Mouse (Mus musculus): ENCODE results near the gene Ddx55. TPM values are rescaled to one million over a fixed set of nuclear protein-coding genes. Genes with fewer than 3 reads are reported as not detected.
"Not testable (repeated sequence)": the region's sequence is repeated elsewhere in the genome, so short reads cannot be mapped to it uniquely, and the experiment has no call there.

Gene Ddx55
- total RNA-seq, 2 experiments from 2014 or later: 3.5 to 4.1 TPM

DNA sequence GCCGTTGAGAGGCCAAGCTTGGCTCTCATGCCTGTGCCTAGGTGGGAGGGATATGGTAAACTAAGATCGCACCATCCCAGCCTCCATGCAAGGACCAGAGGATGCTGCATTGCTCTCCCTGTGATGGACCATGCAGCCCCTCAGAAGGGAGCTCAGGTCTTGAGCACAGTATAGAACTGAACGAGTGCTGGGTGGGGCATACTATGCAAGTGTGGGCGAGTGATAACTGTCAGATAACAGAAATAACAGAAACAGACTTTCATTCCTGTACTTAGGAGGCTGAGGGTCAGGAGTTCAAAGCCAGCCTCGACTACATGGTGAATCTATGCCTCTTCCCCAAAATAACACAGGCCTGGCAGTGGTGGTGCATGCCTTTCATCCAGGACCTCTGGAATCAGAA is 17.6 kb upstream of the Ddx55 start:
- DNase-seq: no peak
- intact Hi-C loops (cut with DNase I; ENCODE audit: low total_unique reads): loop anchor here (5.0 kb wide), 1 partner anchor 98 kb away; the partner anchor contains the start of gene Kmt5a

GRCm38 (mm10) chr5:124536776-124537175 is 15.9 kb upstream of the Ddx55 start:
- peak; percentile 47 for DNase-seq
- intact Hi-C loops (cut with DNase I; ENCODE audit: low total_unique reads): loop anchor here (5.0 kb wide), 1 partner anchor 99 kb away; the partner anchor contains the start of gene Kmt5a

DNA sequence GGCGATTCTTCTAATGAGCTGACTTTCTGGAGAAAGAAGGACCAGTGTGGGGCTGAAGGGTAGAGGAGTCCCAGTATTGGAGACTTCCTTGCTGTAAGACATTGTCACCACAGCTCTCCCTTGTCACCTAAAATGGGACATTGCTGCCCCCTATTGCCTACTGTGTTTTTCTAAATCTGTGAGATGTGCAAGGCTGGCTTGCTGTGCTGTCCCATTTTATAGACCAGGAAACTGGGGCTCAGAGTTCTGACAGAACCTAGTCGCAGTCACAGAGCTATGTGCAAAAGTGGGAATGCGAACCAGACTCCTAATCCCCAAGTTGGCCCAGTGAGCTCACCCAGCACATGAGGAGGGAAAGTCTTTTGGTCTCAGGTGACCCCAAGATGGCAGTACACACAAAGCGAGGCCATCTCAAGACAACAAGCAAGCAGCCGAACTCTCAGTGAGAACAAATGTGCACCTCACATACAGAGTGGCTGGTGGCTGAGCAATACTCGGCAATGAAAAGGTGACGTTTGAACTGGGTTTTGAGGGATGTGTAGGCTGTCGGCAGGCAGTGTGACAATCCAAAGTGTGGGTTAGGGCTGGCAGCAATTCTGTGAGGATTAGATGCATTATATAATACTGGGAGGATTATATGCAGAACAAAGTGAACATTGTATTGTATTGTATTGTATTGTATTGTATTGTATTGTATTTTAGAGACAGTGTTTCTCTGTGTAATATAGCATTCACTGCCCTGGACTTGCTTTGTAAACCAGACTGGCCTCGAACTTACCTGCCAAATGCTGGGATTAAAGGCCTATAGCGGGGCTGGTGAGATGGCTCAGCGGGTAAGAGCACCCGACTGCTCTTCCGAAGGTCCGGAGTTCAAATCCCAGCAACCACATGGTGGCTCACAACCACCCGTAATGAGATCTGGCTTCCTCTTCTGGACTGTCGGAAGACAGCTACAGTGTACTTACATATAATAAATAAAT is 13.6 kb upstream of the Ddx55 start:
- intact Hi-C loops (cut with DNase I; ENCODE audit: low total_unique reads): loop anchor here (5.0 kb wide), 1 partner anchor 102 kb away; the partner anchor contains the start of gene Kmt5a
- DNase-seq: no peak

DNA sequence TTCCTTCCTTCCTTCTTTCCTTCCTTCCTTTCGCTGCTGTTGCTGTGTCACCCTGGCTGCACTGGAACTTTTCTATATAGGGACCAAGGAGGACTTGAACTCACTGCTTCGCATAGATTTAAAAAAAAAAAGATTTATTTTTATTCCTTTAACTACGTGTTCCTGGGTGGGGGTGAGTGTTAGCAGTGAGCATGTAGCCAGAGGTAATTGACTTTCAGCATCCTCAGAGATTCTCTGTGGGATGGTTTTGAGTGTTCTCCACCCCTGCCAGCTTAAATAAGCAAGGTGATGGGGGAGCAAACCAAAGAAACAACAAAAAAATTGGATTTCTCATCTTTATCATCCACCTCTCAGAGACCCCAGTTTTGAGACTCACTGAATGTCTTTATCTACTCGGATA is 12.8 kb upstream of the Ddx55 start:
- no peak for DNase-seq
- intact Hi-C loops (cut with DNase I; ENCODE audit: low total_unique reads): loop anchor here (5.0 kb wide), 2 partner anchors 103 to 113 kb away; partner anchors contain the start of genes Kmt5a and Sbno1

DNA sequence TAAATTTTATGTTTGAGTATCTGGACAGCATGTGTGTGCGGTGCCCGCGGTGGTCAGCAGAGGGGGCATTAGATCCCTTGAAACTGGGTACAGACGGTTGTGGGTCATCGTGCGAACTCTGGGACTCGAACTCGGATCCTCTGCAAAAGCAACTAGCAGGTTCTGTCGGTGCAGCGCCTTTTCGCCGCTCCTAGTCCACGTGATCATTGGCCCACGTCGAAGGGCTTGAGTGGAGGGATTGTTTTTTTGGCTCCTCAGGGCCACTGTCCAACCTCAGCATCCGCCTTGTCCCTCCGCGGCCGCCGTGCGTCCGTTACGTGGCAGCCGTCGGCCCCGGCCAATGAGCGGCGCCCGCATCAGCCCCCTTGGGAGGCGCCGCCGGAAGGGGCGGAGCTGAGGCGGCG is 12.3 kb upstream of the Ddx55 start, which contains the start of gene Tmed2:
Gene Tmed2, plus strand, starts transcription at position 313 of the 404 bp plus-strand sequence.
- peak; percentile 96 for DNase-seq
- intact Hi-C loops (cut with DNase I; ENCODE audit: low total_unique reads): loop anchor here (5.0 kb wide), 1 partner anchor 113 kb away; the partner anchor contains the start of gene Sbno1

DNA sequence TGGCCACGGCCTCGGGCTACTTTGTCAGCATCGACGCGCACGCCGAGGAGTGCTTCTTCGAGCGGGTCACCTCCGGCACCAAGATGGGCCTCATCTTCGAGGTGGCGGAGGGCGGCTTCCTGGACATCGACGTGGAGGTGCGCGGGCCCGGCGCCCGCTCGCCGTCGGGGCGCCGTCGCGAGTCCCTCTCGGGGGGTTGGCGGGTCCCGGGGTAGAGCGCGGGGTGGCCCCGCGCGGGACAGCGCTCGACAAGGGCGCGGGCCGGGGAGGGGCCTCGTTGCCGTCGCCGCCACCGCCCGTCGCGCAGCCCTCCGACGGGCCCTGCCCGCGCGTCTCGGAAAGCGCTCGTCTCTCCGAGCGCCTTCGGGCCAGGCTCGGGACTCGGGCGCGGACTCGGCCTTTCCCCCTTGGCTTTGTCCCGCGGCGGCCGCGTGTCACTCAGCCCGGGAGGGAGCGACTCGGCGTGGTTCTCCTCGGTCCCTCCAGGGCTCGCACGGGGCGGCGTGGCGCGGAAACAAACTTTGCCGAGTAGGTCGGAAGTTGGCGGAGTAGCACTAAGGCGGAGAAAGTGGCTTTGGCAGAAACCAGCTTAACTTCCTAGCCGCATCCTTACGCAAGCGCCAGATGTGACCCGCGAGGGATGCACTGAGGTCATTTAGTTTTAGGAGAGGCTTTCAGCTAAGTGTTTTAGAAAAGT is 11.6 kb upstream of the Ddx55 start:
- DNase-seq: peak; percentile 83
- intact Hi-C loops (cut with DNase I; ENCODE audit: low total_unique reads): loop anchor here (5.0 kb wide), 1 partner anchor 114 kb away; the partner anchor contains the start of gene Sbno1

DNA sequence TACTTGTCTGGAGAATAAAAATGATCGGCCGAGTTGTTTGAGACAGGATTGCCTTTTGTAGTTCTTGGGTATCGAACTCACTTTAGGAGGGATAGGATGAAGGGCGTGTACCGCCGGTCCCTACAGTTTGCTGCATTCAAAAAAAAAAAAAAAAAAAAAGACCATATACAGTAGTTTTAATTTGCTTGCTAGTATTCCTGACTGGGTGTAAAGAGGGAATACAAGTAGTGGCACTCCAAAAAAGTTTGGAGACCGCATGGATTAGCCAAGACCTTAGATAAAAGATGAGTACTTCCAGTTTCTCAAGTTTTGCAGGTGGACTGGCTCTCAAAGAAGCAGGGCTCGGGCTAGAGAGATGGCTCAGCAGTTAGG is 11.1 kb upstream of the Ddx55 start:
- intact Hi-C loops (cut with DNase I; ENCODE audit: low total_unique reads): loop anchor here (5.0 kb wide), 1 partner anchor 114 kb away; the partner anchor contains the start of gene Sbno1
- DNase-seq: no peak

- not testable (repeated sequence) for DNase-seq
- intact Hi-C loops (cut with DNase I; ENCODE audit: low total_unique reads): loop anchor here (5.0 kb wide), 1 partner anchor 118 kb away; no protein-coding TSS in a partner anchor
Measured at GRCm38 (mm10) chr5:124550737-124551136, 1.9 kb upstream of the Ddx55 start.

DNA sequence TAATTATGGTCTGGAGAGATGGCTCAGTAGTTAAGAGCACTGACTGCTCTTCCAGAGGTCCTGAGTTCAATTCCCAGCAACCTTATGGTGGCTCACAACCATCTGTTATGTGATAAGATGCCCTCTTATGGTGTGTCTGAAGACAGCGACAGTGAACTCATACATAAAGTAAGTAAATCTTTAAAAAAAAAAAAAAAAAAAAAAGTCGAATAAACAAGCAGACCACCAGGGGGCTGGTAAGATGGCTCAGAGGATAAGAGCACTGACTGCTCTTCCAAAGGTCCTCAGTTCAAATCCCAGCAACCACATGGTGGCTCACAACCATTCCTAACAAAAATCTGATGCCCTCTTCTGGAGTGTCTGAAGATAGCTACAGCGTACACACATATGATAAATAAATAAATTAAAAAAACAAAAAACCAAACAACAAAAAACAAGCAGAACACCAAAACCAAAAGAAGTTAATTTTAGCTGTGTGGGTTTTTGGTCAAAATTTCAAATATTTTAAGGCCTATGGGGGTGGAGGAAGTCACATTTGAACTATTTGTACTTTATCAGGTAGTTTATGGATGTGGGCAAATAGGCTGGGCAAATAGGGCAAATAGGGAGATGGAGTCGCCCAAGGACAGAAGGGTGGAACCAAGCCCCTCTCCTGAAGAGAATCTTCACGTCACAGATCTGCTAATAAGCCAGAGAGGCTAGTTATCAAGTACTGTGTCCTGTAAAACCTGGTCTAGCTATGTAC is 1.1 kb upstream of the Ddx55 start:
- not testable (repeated sequence) for DNase-seq
- intact Hi-C loops (cut with DNase I; ENCODE audit: low total_unique reads): loop anchor here (5.0 kb wide), 1 partner anchor 119 kb away; no protein-coding TSS in a partner anchor

DNA sequence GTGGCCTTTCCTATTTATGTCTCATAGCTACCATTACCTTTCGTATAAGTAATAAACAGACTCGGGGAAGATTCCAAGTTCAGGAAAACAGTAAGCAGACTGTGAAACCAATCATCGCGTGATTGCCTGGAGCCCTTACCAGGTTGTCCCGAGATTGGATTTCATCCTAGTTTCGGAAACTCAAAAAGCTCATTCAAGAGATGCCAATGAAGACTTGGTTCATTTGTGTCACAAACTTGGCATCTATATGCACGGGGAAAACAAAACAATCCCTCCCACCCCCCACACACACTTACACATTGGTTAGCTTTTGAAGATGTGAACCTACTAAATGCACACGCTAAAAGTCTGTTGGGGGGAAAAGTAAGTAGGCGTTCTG is 581 bp upstream of the Ddx55 start:
- intact Hi-C loops (cut with DNase I; ENCODE audit: low total_unique reads): loop anchor here (5.0 kb wide), 1 partner anchor 120 kb away; no protein-coding TSS in a partner anchor
- no peak for DNase-seq

DNA sequence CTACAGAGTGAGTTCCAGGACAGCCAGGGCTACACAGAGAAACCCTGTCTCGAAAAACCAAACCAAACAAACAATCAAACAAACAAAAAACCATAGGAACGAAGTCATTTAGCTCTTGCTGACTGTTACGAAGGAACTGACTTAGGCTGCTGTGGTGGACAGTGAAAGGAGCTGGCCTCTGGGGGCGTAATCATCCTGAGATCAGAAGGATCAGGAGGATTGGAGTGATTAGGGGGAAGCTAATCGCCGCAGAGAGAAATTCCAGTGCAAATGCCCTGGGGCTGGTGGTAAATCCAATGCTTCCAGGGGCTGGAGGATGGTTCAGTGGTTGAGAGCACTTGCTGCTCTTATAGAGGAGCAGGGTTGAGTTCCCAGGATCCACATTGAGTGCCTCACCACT is 943 bp downstream of the Ddx55 start:
- DNase-seq: no peak
- intact Hi-C loops (cut with DNase I; ENCODE audit: low total_unique reads): loop anchor here (5.0 kb wide), 1 partner anchor 121 kb away; no protein-coding TSS in a partner anchor

DNA sequence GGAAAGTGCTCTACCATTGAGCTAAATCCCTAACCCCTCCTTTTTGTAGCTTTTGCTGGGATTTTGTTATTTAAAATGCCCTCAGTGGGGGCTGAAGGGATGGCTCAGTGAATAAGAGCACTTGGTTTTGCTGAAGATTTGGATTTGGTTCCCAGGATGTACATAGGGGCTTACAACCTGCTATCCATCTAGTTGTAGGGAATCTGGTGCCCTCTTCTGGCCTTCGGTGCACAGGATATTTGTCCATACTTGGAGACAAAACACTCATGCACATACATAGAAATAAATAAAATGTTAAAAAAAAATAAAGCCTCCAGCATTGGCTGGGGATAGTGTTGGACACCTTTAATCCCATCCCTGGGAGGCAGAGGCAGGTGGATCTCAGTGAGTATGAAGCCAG is 2.5 kb downstream of the Ddx55 start:
- intact Hi-C loops (cut with DNase I; ENCODE audit: low total_unique reads): no loop called here
- DNase-seq: no peak

DNA sequence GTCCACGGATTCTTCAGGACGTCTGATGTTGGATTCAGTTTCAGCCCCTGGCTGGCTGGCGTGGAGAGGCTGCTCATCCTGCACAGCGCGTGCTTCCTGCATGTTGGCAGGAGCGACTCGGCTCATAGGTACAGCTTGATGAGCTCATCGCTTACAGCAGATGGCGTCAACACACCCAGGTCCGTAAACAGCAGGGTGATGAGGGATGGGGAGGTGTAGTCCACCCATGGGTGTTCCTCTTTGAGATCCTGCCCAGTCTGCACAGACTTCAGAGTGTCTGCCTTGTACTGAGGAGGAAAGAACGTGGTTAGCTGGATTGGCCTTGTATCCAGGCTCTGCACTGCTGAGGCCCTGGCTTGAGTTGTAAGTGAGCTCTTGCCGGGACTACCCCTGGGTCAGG is 18.4 kb downstream of the Ddx55 start:
- no peak for DNase-seq
- intact Hi-C loops (cut with DNase I; ENCODE audit: low total_unique reads): no loop called here

DNA sequence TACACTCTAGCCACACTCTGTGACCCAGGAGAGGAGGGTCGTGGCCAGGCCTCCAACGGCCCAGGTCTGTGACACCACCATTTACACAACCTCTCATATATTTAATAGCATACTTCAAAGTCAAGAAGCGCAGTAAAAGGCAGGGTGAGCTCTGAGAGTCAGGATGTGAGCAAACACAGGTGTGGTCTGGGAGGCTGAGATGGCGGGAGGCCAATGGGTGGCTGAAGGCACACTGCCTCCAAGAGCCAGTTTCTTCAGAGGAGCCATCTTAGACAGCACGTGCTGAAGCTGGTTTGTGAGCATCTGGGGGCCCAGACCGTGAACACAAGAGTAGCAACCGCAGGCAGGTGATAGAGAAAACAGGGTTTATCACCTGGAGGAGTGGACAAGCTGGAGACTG is 22.8 kb downstream of the Ddx55 start:
- no peak for DNase-seq
- intact Hi-C loops (cut with DNase I; ENCODE audit: low total_unique reads): no loop called here

DNA sequence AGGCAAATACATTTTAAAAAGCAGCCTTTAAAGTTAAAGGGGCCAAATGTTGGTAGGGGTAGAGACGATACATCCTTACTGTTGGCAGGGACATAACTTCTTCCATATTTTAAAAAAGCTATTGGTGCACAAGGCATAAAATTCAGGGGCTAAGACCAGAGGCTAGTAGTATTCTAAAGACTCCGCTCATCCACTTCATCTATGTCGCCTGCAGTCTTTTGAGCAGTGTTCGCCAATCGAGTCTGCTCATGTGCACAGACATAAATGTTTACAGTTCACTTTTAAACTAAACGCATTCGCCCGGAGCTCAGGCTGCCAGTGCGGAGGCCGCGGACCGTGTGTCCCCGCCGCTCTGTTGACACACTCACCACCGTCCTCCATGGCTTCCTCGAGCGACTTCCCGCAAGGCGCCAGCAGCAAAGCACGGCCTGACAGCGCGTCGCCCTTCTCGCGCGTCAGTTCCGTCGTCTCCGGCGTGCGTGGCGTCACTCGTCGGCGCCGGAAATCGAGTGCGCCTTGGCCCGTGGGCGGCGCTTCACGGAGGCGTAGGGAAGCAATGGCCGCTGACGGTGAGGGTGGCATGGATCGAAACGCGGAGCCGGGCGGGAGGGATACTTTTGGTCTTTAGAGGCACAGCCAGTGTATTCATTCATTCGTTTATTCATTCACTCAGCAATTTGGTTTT is 26.1 kb downstream of the Ddx55 start, which contains the start of the genes Eif2b1 and Gtf2h3:
Gene Eif2b1, minus strand, starts transcription at position 499 of the 685 bp plus-strand sequence.
Gene Gtf2h3, plus strand, starts transcription at position 508 of the 685 bp plus-strand sequence.
- intact Hi-C loops (cut with DNase I; ENCODE audit: low total_unique reads): no loop called here
- DNase-seq: peak; percentile 93

- intact Hi-C loops (cut with DNase I; ENCODE audit: low total_unique reads): no loop called here
- DNase-seq: no peak
Measured at GRCm38 (mm10) chr5:124582515-124582914, 29.9 kb downstream of the Ddx55 start.

DNA sequence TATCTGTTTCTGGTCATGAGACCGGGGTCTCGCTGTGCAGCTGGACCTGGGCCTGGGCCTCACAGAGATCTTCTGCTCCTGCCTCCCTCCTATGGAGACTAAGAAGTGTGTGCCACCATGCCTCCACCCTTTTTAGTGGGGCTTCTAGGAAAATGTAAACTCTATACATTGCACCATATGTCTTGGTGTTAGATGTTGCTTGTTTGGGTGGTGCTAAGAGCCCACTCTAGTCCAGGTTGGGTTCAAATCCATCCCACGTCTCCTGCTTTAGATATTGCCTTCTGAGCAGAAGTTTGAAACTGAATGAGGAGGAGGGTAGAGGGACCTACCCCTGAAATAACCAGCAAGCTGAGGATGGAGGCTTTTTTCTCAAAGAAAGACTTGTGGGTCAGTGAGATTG is 40.1 kb downstream of the Ddx55 start:
- intact Hi-C loops (cut with DNase I; ENCODE audit: low total_unique reads): loop anchor here (10.0 kb wide), 1 partner anchor 272 kb away; the partner anchor contains the start of genes Ccdc92 and Zfp664
- no peak for DNase-seq
